Mouse (Mus musculus) embryonic fibroblast, embryonic 13.5 days (primary cell): ENCODE data around the gene AC134908.4. TPM values are rescaled to one million over a fixed set of nuclear protein-coding genes. Genes with fewer than 3 reads are reported as not detected.

ENCODE experiments used
- H3K27ac ChIP-seq: 2 replicates; pipeline ENCODE4 v1.5.1; 2012; ENCODE audit warnings: low read length, control low read depth, inconsistent platforms; ENCODE audit not compliant: insufficient read depth
- H3K4me1 ChIP-seq: 2 replicates; pipeline ENCODE4 v1.6.1; 2011; ENCODE audit warnings: low read length; ENCODE audit not compliant: control insufficient read depth, insufficient read depth
- H3K4me3 ChIP-seq: 2 replicates; pipeline ENCODE4 v1.5.1; 2011; ENCODE audit warnings: mild to moderate bottlenecking, control low read depth, low read length; ENCODE audit not compliant: insufficient read depth
- CTCF ChIP-seq: IDR thresholded peaks from 2 replicates; pipeline ENCODE4 v1.5.1; 2011; ENCODE audit warnings: mild to moderate bottlenecking, control low read depth, low read length, moderate library complexity, borderline replicate concordance; ENCODE audit not compliant: insufficient read depth
- POLR2A ChIP-seq: IDR thresholded peaks from 2 replicates; pipeline ENCODE4 v1.6.1; 2011; ENCODE audit warnings: low read depth, mild to moderate bottlenecking, control low read depth, low read length, moderate library complexity
- polyA plus RNA-seq: library from polyadenylated mRNA; stranded (reverse); fragments of >200 nt; gene quantifications from 2 replicates; pipeline ENCODE4 v1.2.4, GENCODE M21; 2011; ENCODE audit warnings: low read depth; ENCODE audit not compliant: missing spikeins, insufficient read length

AC134908.4 gene
- polyA plus RNA-seq, 1 experiment: not detected

GRCm38 (mm10) chr17:25831451-25832281, 36.2 kb upstream of the AC134908.4 start:
- peak overlapping the region; percentile 86 for H3K4me3 ChIP-seq
- peaks cover 12% of the 10 kb centered on the region for H3K4me1 ChIP-seq
- peak overlapping the region; percentile 77 for H3K27ac ChIP-seq
- peak; percentile 22 for TF ChIP-seq POLR2A
- TF ChIP-seq CTCF: no peak

GRCm38 (mm10) chr17:25830806-25831431, 35.5 kb upstream of the AC134908.4 start:
- H3K4me3 ChIP-seq: peak overlapping the region; percentile 86
- H3K4me1 ChIP-seq: peaks cover 7% of the 10 kb centered on the region
- H3K27ac ChIP-seq: no peak overlapping the region
- TF ChIP-seq CTCF (no peak), POLR2A (peak; percentile 23; the same call in 1 of the 2 replicates)

- TF ChIP-seq CTCF (no peak), POLR2A (no peak; the same call in 1 of the 2 replicates)
- H3K4me1 ChIP-seq: peaks cover 7% of the 10 kb centered on the region; the same call in 1 of the 2 replicates
These were observed 34.8 kb upstream of the AC134908.4 start for GRCm38 (mm10) chr17:25830200-25830753.

DNA sequence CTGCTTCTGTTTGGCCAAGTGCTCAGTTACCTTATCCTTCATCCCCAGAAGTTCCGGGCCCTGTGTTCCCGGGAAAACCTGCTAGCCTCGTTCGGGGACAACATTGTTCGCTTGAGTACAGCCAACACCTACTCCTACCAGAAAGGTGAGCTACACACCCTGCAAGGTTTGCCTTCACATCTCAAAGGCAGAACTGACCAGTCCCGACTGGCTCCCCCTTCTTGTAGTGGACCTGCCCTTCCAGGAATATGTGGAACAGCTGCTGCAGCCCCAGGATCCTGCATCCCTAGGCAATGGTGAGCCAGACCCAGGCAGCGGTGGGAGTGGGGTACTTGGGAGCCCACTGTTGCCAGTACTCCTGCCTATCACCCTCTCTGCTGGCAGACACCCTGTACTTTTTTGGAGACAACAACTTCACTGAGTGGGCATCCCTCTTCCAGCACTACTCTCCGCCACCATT, 34.1 kb upstream of the AC134908.4 start:
- H3K27ac ChIP-seq: 0 out of 2 replicates have a peak overlapping the region, but pooled peaks have one; percentile 59
- peak overlapping the region; percentile 44 for H3K4me3 ChIP-seq
- peaks cover 3% of the 10 kb centered on the region; the same call in 1 of the 2 replicates for H3K4me1 ChIP-seq
- TF ChIP-seq POLR2A (peak; percentile 49; the same call in 1 of the 2 replicates), CTCF (no peak)

More at GRCm38 (mm10) chr17:25830200-25830753, 34.8 kb upstream of the AC134908.4 start:
- no peak overlapping the region for H3K27ac ChIP-seq
- no peak overlapping the region for H3K4me3 ChIP-seq

- peaks cover 7% of the 10 kb centered on the region; the same call in 1 of the 2 replicates for H3K4me1 ChIP-seq
These were observed 33.5 kb upstream of the AC134908.4 start, which contains the start of gene Jmjd8 for GRCm38 (mm10) chr17:25828712-25829557. TSS of gene Jmjd8 (plus strand) at chr17:25828867.

DNA sequence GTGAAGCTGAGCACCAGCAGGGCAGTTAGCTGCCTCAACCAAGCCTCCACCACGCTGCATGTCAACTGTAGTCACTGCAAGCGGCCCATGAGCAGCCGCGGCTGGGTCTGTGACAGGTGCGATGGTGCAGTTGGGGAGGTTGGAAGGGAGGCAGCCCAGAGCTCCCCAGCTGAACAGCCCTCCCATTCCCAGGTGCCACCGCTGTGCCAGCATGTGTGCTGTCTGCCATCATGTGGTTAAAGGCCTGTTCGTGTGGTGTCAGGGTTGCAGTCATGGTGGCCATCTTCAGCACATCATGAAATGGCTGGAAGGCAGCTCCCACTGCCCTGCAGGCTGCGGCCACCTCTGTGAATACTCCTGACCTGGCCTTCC, 32.8 kb upstream of the AC134908.4 start:
- TF ChIP-seq CTCF: no peak
- peaks cover 7% of the 10 kb centered on the region; the same call in 1 of the 2 replicates for H3K4me1 ChIP-seq
- H3K27ac ChIP-seq: no peak overlapping the region

More at GRCm38 (mm10) chr17:25828712-25829557, 33.5 kb upstream of the AC134908.4 start, which contains the start of gene Jmjd8:
- TF ChIP-seq POLR2A (peak; percentile 86), CTCF (peak; percentile 10; the same call in 1 of the 2 replicates)
- Histone ChIP-seq H3K27ac (peak within 1 kb of the TSS; percentile 59), H3K4me3 (peak within 1 kb of the TSS; percentile 44)

DNA sequence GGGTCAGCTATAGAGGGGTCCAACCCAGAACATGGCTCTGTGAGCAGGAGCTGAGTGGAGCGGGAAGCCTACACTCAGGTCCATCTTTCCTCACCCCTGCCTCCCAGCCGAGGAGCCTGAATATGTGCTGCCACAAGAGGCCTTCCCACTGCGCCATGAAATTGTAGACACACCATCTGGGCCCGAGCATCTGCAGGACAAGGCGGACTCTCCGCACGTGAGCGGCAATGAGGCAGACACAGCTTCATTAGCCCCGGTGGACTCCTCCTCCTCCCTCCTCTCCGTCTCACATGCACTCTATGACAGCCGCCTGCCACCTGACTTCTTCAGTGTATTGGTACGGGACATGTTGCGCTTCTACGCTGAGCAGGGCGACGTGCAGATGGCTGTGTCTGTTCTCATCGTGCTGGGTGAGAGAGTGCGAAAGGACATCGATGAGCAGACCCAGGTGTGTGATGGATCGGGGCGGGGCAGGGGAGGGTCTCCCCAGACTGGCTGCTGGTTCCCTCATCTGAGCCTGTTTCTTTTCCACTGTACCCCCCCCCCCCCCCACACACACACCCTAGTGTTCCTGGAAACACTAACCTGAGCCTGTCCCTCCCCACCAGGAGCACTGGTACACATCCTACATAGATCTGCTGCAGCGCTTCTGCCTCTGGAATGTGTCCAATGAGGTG, 32.2 kb upstream of the AC134908.4 start:
- H3K4me1 ChIP-seq: peaks cover 7% of the 10 kb centered on the region; the same call in 1 of the 2 replicates
- no peak overlapping the region for H3K27ac ChIP-seq
- TF ChIP-seq CTCF (no peak), POLR2A (no peak)
- no peak overlapping the region for H3K4me3 ChIP-seq

More for the DNA sequence above, 32.8 kb upstream of the AC134908.4 start:
- no peak overlapping the region for H3K4me3 ChIP-seq

GRCm38 (mm10) chr17:25827011-25827410, 31.6 kb upstream of the AC134908.4 start:
- Histone ChIP-seq H3K4me1 (peaks cover 7% of the 10 kb centered on the region; the same call in 1 of the 2 replicates), H3K27ac (no peak overlapping the region), H3K4me3 (no peak overlapping the region)
- TF ChIP-seq CTCF (no peak), POLR2A (no peak)
